Mouse (Mus musculus) kidney, postnatal 36 days (tissue): ENCODE data around the gene Tbrg1.

Experiments
- DNase-seq, 2 experiments: peaks; one replicate each; pipeline ENCODE4 v3.0.0; 2021 to 2022; ENCODE audit warnings: mixed read lengths in 2 of 2

Gene Tbrg1

DNA sequence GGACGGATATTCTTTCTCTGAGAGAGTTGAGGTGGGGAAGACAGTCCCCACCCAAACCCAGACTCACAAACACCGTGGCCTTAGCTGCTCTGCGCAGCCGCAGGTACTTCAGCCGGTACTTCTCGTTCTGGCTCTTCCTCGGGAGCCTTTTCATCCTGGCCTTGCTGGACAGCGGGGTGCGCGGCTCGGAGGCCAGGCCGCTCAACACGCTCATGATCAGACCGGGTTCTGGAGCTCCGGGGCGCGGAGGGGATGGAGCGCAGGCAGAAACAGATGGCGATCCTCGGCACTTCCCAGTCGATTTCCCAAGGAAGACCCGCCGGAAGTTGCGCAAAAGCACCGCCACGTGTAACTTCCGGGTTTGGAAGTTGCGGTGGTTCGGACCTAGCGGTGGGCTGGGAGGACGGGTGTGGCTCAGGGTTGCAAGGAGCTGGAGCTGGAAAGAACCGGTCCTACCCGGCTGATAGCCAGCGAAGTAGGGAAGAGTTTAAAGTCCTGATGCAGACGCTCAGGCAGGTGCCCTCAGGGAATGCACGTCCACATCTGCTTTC lies at the start of gene Tbrg1:
Gene Tbrg1, minus strand, starts transcription at position 382 of the 551 bp plus-strand sequence.
- DNase-seq: peak; percentile 91

- DNase-seq: peak; percentile 4 to 27
These were observed 33.0 kb upstream of the Tbrg1 start for GRCm38 (mm10) chr9:37689970-37690686.

GRCm38 (mm10) chr9:37687941-37688303 lies 30.8 kb upstream of the Tbrg1 start:
- peak in 1 of 2 experiments; percentile 1 for DNase-seq

GRCm38 (mm10) chr9:37687288-37687940 lies 30.3 kb upstream of the Tbrg1 start:
- no peak for DNase-seq

- no peak for DNase-seq
These were observed 24.0 kb upstream of the Tbrg1 start for GRCm38 (mm10) chr9:37681123-37681522.

GRCm38 (mm10) chr9:37675287-37675686 lies 18.2 kb upstream of the Tbrg1 start:
- DNase-seq: no peak

DNA sequence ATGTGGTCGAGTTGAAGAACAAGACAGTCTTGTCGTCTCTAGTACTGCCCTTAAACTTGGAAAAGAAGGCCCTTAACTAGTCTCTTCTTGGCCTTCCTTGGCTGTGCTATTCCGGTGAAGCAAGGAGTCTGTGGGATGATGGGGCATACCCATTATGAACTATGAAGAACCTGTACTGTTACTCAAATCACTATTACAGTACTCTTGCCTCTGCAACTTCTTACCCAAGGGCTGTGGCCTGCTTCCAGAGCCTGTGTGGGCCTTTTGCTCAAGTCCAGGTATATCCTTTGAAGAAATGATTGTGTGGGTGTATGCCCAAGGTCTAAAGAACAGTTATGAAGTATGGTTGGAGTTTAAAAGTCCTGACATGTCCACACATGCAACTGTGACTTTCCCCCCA lies 13.1 kb upstream of the Tbrg1 start:
- DNase-seq: no peak

DNA sequence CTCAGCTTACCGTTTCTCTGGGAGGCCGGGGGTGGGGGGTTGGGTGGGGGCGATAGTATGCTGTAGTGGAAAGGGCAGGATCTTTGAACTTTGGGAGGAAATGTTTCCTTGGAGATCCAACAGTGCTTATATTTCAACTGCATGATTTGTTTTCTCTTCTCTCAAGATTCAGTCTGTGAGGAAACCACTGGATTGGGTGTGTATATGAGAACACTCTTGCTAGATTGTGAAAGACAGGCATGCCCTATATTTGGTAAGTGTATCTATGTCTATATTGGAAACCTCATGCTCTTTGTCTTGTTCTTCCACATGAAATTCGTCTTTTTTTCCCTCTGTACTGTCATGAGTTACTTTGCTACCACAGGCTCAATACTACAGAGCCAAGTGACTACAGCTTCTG lies 12.6 kb upstream of the Tbrg1 start:
- no peak for DNase-seq

GRCm38 (mm10) chr9:37669115-37669514 lies 12.0 kb upstream of the Tbrg1 start, which contains the start of gene Panx3:
Gene Panx3, minus strand, starts transcription at chr9:37669235.
- DNase-seq: no peak

DNA sequence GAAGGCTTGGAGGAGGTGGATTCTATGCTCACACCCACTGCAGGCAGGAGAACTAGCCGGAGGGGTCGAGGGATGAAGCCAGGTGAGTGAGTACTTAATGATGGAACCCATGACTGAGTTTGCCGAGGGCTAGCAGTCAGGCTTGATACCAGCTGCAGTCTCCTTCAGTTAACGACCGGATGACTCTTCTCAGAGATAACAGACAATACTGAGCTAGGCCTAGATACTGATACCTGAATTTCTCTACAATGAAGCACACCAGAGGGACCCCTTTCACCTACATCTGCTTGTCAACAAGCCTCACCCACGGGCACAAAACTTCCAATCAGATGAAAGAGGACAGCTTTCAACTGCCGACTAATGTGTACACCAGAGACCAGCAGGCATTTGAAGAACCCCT lies 8.9 kb upstream of the Tbrg1 start:
- DNase-seq: no peak

GRCm38 (mm10) chr9:37664604-37665003 lies 7.5 kb upstream of the Tbrg1 start:
- DNase-seq: no peak

DNA sequence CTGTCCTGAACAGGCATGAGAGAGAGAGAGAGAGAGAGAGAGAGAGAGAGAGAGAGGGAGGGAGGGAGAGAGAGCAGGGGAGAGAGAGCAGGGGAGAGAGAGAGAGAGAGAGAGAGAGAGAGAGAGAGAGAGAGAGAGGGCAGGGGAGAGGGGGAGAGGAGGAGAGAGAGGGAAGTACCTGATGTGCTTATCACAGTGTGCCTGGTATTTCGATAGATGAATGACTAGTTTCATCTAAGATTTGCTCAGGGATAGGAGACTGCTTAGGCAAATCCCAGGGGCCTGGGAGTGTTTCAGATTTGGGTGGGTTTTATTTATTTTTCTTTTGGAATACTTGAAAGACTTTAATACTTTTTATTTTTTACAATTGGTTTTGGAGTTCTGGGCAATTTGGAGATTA lies 6.1 kb upstream of the Tbrg1 start:
- no peak for DNase-seq

GRCm38 (mm10) chr9:37659413-37659812 lies 2.3 kb upstream of the Tbrg1 start:
- no peak for DNase-seq

- DNase-seq: peak; percentile 13 to 21
These were observed 652 bp downstream of the Tbrg1 start for GRCm38 (mm10) chr9:37656439-37656881.

DNA sequence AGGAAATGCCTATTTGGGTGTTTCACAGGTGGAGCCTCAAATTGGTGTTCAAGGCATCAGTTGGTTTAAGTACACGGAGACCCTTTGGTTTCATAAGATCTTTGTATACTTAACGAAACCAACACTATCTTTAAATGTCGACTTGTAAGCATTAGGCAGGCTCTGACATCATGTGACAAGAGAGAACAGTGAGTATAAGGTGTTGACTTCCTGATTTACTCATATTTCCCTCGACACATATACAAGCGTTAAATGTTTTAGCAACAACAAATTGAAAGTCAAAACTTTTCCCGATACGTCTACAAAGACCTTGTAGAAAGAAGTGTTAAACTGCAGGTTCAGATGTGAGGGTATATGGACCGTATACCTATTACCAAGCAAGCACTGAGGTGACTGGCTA lies 1.2 kb downstream of the Tbrg1 start:
- DNase-seq: no peak

- DNase-seq: no peak
These were observed 3.3 kb downstream of the Tbrg1 start for GRCm38 (mm10) chr9:37653836-37654235.

GRCm38 (mm10) chr9:37650639-37651038 lies 6.5 kb downstream of the Tbrg1 start:
- DNase-seq: no peak

GRCm38 (mm10) chr9:37646246-37646645 lies 10.9 kb downstream of the Tbrg1 start:
- no peak for DNase-seq

- DNase-seq: no peak
These were observed 18.4 kb downstream of the Tbrg1 start for GRCm38 (mm10) chr9:37638721-37639120.

- DNase-seq: no peak
These were observed 20.1 kb downstream of the Tbrg1 start for GRCm38 (mm10) chr9:37636800-37637542.

- DNase-seq: peak; percentile 23 to 74
These were observed 20.8 kb downstream of the Tbrg1 start for GRCm38 (mm10) chr9:37636335-37636734.

DNA sequence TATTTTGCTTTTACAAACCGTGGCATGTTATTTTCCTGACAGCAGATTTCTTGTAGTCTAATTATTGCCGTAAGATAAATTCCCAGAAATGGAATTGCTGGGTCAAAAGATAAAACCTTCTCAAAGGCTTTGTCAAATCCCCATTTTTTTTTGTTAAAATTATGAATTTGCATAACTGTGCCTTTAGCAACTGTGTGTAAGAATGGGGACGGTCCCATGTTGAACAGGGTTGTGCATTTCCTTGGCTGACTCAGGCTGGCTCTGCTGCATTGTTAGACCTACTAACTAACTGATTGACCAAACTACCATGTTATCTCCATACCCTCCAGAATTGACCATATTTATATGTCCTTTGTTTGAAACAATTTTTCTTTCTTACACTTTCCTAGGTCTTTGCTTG lies 22.8 kb downstream of the Tbrg1 start:
- DNase-seq: no peak

- DNase-seq: no peak
These were observed 24.8 kb downstream of the Tbrg1 start for GRCm38 (mm10) chr9:37632305-37632704.
